Mouse (Mus musculus) gastrocnemius, postnatal 10 days (tissue): ENCODE results near the gene Sgsh. TPM values are rescaled to one million over a fixed set of nuclear protein-coding genes. Genes with fewer than 3 reads are reported as not detected.
A peak's percentile ranks its signal among the peaks of the same experiment; 100 is the strongest.

Source experiments
- DNase-seq: peaks from one replicate; pipeline ENCODE4 v3.0.0; 2021; ENCODE audit warnings: mixed read lengths
- microRNA-seq, 2 experiments: library from miRNA; unstranded; fragments of <30 nt; microRNA quantifications; one replicate each; pipeline ENCODE4 v1.2.0; 2021
- total RNA-seq, 2 experiments: library from RNA; stranded (reverse); gene quantifications; 2 replicates each; pipeline ENCODE4 v1.2.3; 2021

Gene Sgsh
- total RNA-seq, 2 experiments from 2014 or later, result 5.2 to 5.7 TPM

- no peak for DNase-seq
These were observed 47.8 kb downstream of the Sgsh start, which contains the start of gene Card14 for GRCm38 (mm10) chr11:119307658-119307867. Gene Card14, plus strand, starts transcription at chr11:119307768.

- DNase-seq, result no peak
These were observed 48.3 kb downstream of the Sgsh start for GRCm38 (mm10) chr11:119306762-119307657.

- DNase-seq, result peak; percentile 41
These were observed 50.2 kb downstream of the Sgsh start for GRCm38 (mm10) chr11:119304904-119305712.

GRCm38 (mm10) chr11:119300986-119301385, 54.4 kb downstream of the Sgsh start:
- no peak for DNase-seq

- no peak for DNase-seq
These were observed 54.9 kb downstream of the Sgsh start for GRCm38 (mm10) chr11:119300246-119300935.

- DNase-seq, result peak; percentile 99
These were observed 55.7 kb downstream of the Sgsh start, which contains the start of gene Eif4a3 for GRCm38 (mm10) chr11:119299391-119300245. Gene Eif4a3, minus strand, starts transcription at chr11:119300089.

GRCm38 (mm10) chr11:119298917-119299316, 56.4 kb downstream of the Sgsh start:
- no peak for DNase-seq

- DNase-seq, result no peak
These were observed 57.3 kb downstream of the Sgsh start for GRCm38 (mm10) chr11:119297996-119298395.

Small RNA genes within 50 kb of the gene (microRNA-seq; reads per million reads assigned to microRNA genes)
- gene Mir1932, result 0 reads per million in 2 experiments

Other genes starting within 250 kb of the Sgsh start
- gene Tbc1d16, start 127.0 kb downstream of the Sgsh start, total RNA-seq, result 10 to 100 TPM; 17.0 to 17.8 TPM
- gene Ccdc40, start 127.0 kb downstream of the Sgsh start, total RNA-seq, result under 1 TPM in 1 of 2 experiments, not detected in 1; 0.31 TPM
- gene Gaa, start 87.6 kb downstream of the Sgsh start, total RNA-seq, result 10 to 100 TPM; 67.7 to 78.6 TPM
- gene Eif4a3, start 55.4 kb downstream of the Sgsh start, total RNA-seq, result 10 to 100 TPM; 74.3 to 75.4 TPM
- gene Card14, start 47.8 kb downstream of the Sgsh start, total RNA-seq, result 1 to 10 TPM in 1 of 2 experiments, under 1 TPM in 1; 0.77 to 1.3 TPM
- gene Slc26a11, start within 50 bp of the Sgsh start, total RNA-seq, result 1 to 10 TPM; 2.6 to 4.0 TPM
- 10 to 100 TPM in 1 of 2 experiments, 1 to 10 TPM in 1; 6.9 to 10.1 TPM for gene Rnf213, start 37.6 kb upstream of the Sgsh start, total RNA-seq
- gene Endov, start 135.8 kb upstream of the Sgsh start, total RNA-seq, result 10 to 100 TPM in 1 of 2 experiments, 1 to 10 TPM in 1; 9.7 to 12.9 TPM
- under 1 TPM; 0.50 to 0.66 TPM for gene Nptx1, start 192.2 kb upstream of the Sgsh start, total RNA-seq
- gene Rptor, start 247.4 kb upstream of the Sgsh start, total RNA-seq, result 10 to 100 TPM; 30.6 to 34.8 TPM